Mouse (Mus musculus): ENCODE results near the gene Ccl6.
"Not testable (repeated sequence)": the region's sequence is repeated elsewhere in the genome, so short reads cannot be mapped to it uniquely, and the experiment has no call there.

The Ccl6 gene

DNA sequence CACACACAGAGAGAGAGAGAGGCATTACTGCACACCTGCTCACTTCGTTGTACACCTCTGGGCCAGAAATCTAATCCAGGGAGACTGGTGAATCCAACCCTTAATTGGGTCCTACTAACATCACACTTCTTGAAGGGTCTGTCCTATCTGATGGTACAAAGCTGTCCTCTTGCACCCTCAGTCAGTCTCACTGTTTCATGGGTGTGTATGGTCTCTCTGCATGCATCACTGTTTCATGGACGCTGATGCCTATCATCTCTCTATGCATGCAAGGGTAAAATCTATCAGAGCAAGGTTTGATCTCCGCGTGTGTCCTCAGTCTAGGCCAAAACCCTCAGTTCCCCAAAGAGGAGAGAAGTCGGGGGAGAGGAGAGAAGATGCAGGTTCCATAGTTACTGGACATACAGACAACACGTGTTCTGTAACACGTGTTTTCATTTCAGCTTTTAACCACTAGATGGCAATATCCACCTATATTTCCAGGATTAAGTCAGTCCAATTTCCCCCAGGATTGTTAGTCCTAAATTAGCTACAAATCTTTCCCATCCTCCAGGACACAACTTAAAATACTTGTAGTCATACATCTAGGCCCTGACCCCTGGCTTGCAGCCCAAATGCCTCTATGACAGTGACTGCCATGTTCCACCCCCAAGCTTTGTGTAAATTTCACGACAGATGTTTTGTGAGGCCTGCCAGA, 36.7 kb downstream of the Ccl6 start:
- peak; percentile 60 to 85 for DNase-seq

DNA sequence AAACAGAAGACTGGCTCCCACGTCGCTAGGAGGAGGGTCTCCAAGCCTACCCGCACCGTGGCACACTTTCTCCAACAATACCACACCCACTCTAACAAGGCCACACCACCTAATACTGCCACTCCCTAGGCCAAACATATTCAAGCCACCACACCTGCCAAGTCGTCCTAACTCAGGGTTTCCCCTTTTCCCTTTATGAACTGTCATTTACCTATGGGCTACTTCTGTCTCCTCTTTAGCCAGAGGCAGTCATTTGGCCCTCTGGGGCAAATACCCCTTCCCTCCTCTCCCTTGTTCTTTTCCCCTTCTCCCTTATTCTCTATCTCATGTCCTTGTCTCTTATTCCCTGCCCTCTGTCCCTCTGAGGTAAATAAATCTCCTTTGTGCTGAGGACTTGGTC, 41.2 kb downstream of the Ccl6 start:
- no peak for DNase-seq

DNA sequence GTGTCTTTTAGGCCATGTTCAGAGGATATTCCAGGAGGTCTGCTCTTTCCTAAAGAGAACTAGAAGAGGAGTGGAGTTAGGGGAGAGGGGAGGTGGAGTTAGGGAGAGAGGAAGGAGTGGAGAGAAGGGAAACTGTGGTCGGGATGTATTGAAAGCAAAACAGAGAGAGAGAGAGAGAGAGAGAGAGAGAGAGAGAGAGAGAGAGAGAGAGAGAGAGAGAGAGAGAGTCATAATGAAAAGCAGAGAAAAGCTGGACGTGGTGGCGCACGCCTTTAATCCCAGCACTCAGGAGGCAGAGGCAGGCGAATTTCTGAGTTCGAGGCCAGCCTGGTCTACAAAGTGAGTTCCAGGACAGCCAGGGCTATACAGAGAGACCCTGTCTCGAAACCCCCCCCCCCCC, 41.9 kb downstream of the Ccl6 start:
- not testable (repeated sequence) for DNase-seq

GRCm38 (mm10) chr11:83550186-83550632, 42.7 kb downstream of the Ccl6 start:
- DNase-seq: no peak

DNA sequence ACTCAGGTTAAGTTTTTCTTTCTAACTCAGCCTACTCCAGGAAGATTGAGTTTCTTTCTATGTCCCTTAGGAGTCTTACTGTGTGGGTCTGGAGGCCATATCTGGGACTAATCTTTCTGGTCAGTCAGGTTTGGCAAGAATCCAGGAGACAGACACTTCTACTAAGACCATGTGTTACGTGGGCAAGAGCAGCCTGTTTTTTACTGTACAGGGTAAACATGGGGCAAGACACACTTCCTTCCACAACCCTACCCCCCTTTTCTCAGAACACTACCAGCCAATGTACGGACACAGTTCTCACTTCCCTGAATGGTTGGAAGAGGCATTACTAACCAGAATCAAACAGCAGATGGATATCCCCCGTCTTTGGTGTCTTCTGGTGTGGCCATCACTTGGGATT, 48.7 kb downstream of the Ccl6 start:
- DNase-seq: no peak

GRCm38 (mm10) chr11:83541415-83541814, 51.5 kb downstream of the Ccl6 start:
- DNase-seq: no peak

GRCm38 (mm10) chr11:83540931-83541330, 52.0 kb downstream of the Ccl6 start:
- DNase-seq: no peak

GRCm38 (mm10) chr11:83538705-83539314, 54.1 kb downstream of the Ccl6 start:
- DNase-seq: no peak

All from lung, postnatal 4 days (tissue).